Mouse (Mus musculus): ENCODE measurements around the gene Fam149a. TPM values are rescaled to one million over a fixed set of nuclear protein-coding genes. Genes with fewer than 3 reads are reported as not detected.
"Not testable (repeated sequence)": the region's sequence is repeated elsewhere in the genome, so short reads cannot be mapped to it uniquely, and the experiment has no call there.

The Fam149a gene
- polyA plus RNA-seq, 1 experiment = 0.03 TPM

GRCm38 (mm10) chr8:45341630-45342628 is 40.2 kb downstream of the Fam149a start:
- Histone ChIP-seq H3K9me3 (ENCODE audit: control insufficient read depth, low read length) (no peaks in the 10 kb centered on the region), H3K36me3 (ENCODE audit: control insufficient read depth) (no peaks in the 10 kb centered on the region), H3K27me3 (ENCODE audit: control insufficient read depth) (no peaks in the 10 kb centered on the region), H3K4me3 (replicated peaks) (no peak overlapping the region), H3K4me1 (ENCODE audit: control insufficient read depth) (no peaks in the 10 kb centered on the region)
- TF ChIP-seq GATA1 (IDR thresholded peaks at IDR 0.05; ENCODE audit: low read length) (no peak), TAL1 (IDR thresholded peaks at IDR 0.05; ENCODE audit: low read length) (no peak)

GRCm38 (mm10) chr8:45333493-45333892 is 48.6 kb downstream of the Fam149a start:
- Histone ChIP-seq H3K9me3 (ENCODE audit: control insufficient read depth, low read length) (no peaks in the 10 kb centered on the region), H3K4me3 (replicated peaks) (peak overlapping the region; percentile 55), H3K36me3 (ENCODE audit: control insufficient read depth) (no peaks in the 10 kb centered on the region), H3K4me1 (ENCODE audit: control insufficient read depth) (no peaks in the 10 kb centered on the region), H3K27me3 (ENCODE audit: control insufficient read depth) (peaks cover 6% of the 10 kb centered on the region)
- TF ChIP-seq TAL1 (IDR thresholded peaks at IDR 0.05; ENCODE audit: low read length) = no peak
- TF ChIP-seq GATA1 (IDR thresholded peaks at IDR 0.05; ENCODE audit: low read length) = no peak

DNA sequence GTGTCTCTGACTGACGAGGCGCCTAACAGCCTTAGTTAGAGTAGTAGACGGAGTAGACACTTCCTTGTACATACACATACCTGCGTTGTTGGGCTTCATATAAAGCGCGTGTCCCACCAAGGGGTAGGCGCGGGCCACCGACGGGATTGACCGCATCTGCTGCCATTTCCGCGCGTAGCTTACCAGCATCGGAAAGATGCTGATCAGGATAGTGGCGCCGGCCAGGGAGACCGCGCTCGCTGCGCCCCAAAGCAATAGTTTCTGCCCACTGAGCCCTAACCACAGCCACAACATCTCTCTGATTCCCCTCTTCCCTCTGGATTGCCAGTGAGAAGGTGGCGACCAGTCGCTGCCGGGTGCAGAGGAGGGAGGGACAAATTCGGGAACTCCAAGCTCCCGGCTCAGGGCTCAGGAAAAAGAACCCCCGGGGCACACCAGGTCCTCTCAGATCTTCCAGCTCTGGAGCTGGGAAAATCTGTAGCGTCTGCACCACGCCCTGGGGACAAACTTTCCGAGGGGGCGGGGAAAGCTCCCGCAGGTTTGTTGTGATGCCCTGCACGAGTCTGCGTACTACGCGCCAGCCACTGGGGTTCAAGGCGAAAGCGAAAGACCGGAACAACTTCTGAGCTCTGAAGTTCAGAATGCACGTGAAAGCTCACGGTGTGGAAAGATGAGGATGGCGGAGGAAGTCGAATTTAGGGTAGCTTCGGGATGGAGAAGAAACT is 49.2 kb downstream of the Fam149a start, which contains the start of gene Cyp4v3:
Gene Cyp4v3 (minus strand): TSS at position 532 of the 725 bp plus-strand sequence.
- TF ChIP-seq TAL1 (IDR thresholded peaks at IDR 0.05; ENCODE audit: low read length) (no peak), GATA1 (IDR thresholded peaks at IDR 0.05; ENCODE audit: low read length) (no peak)
- Histone ChIP-seq H3K4me1 (ENCODE audit: control insufficient read depth) (no peaks in the 10 kb centered on the region), H3K9me3 (ENCODE audit: control insufficient read depth, low read length) (no peaks in the 10 kb centered on the region), H3K27me3 (ENCODE audit: control insufficient read depth) (peaks cover 6% of the 10 kb centered on the region), H3K4me3 (replicated peaks) (peak within 1 kb of the TSS; percentile 55), H3K36me3 (ENCODE audit: control insufficient read depth) (no peaks in the 10 kb centered on the region)

GRCm38 (mm10) chr8:45330856-45331255 is 51.2 kb downstream of the Fam149a start:
- Histone ChIP-seq H3K9me3 (ENCODE audit: control insufficient read depth, low read length) (no peaks in the 10 kb centered on the region), H3K4me3 (replicated peaks) (no peak overlapping the region), H3K27me3 (ENCODE audit: control insufficient read depth) (peaks cover 6% of the 10 kb centered on the region), H3K4me1 (ENCODE audit: control insufficient read depth) (no peaks in the 10 kb centered on the region), H3K36me3 (ENCODE audit: control insufficient read depth) (no peaks in the 10 kb centered on the region)
- TF ChIP-seq TAL1 (IDR thresholded peaks at IDR 0.05; ENCODE audit: low read length) = no peak
- no peak for TF ChIP-seq GATA1 (IDR thresholded peaks at IDR 0.05; ENCODE audit: low read length)

DNA sequence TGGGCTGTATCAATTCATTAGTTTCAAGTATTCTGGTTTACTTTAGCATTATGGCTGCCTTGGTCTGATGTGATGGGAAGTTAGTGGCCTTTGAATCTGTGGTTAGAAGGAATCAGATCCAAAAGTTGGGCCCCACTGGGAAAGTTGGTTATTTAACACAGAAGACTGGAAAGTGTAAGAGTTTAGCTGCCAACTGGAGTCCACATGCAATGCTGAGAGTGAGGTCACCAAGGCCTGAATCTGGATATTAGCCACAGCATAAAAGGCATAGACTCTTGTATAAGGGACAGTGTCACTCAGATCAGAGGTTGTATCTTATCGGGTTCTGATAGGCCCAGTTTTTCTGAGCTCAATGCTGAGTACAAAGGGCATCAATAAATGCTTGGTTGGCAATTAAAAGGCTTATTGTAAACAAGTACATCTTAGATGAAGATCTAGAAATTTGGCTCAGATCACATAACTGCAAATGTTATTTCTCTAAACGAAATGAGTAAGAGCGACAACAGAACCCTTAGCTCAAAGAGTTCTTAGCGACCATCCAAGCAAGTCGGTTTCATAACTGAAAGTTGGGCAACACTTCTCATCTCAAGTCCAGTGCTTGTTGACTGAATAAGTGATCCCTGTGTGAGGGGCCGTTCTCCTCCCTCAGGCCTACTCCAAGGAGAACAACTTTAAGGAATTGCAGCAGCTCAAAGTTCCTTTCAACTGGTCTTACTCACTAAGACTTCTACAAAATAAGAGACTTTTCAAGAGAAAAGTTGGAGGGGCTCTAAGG is 52.7 kb downstream of the Fam149a start:
- TF ChIP-seq GATA1 (IDR thresholded peaks at IDR 0.05; ENCODE audit: low read length) = no peak
- no peak for TF ChIP-seq TAL1 (IDR thresholded peaks at IDR 0.05; ENCODE audit: low read length)
- Histone ChIP-seq H3K27me3 (ENCODE audit: control insufficient read depth) (peaks cover 6% of the 10 kb centered on the region), H3K4me1 (ENCODE audit: control insufficient read depth) (no peaks in the 10 kb centered on the region), H3K9me3 (ENCODE audit: control insufficient read depth, low read length) (no peaks in the 10 kb centered on the region), H3K36me3 (ENCODE audit: control insufficient read depth) (no peaks in the 10 kb centered on the region), H3K4me3 (replicated peaks) (no peak overlapping the region)

GRCm38 (mm10) chr8:45327076-45327475 is 55.0 kb downstream of the Fam149a start:
- not testable (repeated sequence) for H3K36me3 ChIP-seq (ENCODE audit: control insufficient read depth); H3K4me3 ChIP-seq (replicated peaks); H3K27me3 ChIP-seq (ENCODE audit: control insufficient read depth); H3K9me3 ChIP-seq (ENCODE audit: control insufficient read depth, low read length); H3K4me1 ChIP-seq (ENCODE audit: control insufficient read depth)

DNA sequence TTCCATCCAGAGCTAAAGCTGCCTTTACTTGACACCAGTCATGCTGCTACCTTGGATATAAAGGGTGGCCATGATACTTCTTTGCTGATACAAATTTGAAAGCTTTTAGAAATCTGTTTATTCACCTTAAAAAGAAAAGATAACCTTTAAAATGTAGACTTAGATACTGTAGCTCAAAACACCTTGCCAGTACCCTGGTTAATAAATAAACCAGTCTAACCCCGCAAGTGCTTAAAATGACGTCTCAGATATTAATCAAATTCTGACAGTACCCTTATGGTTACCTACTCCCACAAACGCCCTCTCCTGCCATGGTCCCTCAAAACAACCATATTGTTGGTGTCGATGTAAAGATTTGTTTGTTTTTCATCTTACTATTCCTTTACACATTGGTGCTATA is 57.9 kb downstream of the Fam149a start:
- H3K4me3 ChIP-seq (replicated peaks) = no peak overlapping the region
- H3K36me3 ChIP-seq (ENCODE audit: control insufficient read depth) = no peaks in the 10 kb centered on the region
- TF ChIP-seq TAL1 (IDR thresholded peaks at IDR 0.05; ENCODE audit: low read length) (no peak), GATA1 (IDR thresholded peaks at IDR 0.05; ENCODE audit: low read length) (no peak)
- H3K27me3 ChIP-seq (ENCODE audit: control insufficient read depth) = no peaks in the 10 kb centered on the region
- H3K4me1 ChIP-seq (ENCODE audit: control insufficient read depth) = no peaks in the 10 kb centered on the region
- no peaks in the 10 kb centered on the region for H3K9me3 ChIP-seq (ENCODE audit: control insufficient read depth, low read length)

DNA sequence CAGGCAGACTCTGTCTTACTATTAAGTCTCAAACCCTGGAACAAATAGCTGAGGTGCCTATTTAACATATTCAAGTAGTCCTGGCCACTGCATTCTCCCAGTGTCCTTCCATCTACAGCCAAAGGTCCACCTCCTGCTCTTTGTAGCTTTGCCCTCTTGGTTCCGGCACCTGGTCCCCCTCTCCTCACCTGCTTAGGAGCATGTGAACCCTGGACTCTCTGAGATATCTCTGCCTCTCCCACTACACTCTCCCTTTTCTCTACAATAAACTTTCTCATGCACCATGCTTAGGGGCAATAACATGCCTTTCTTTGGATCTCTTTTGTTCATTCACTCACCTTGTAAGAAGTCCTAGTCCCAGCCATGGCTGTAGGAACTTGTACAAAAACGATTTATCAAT is 60.7 kb downstream of the Fam149a start:
- Histone ChIP-seq H3K36me3 (ENCODE audit: control insufficient read depth) (no peaks in the 10 kb centered on the region), H3K4me1 (ENCODE audit: control insufficient read depth) (no peaks in the 10 kb centered on the region), H3K4me3 (replicated peaks) (no peak overlapping the region), H3K9me3 (ENCODE audit: control insufficient read depth, low read length) (no peaks in the 10 kb centered on the region), H3K27me3 (ENCODE audit: control insufficient read depth) (no peaks in the 10 kb centered on the region)
- no peak for TF ChIP-seq GATA1 (IDR thresholded peaks at IDR 0.05; ENCODE audit: low read length)
- no peak for TF ChIP-seq TAL1 (IDR thresholded peaks at IDR 0.05; ENCODE audit: low read length)

Measured in erythroblast, embryonic 14.5 days (primary cell).